Mouse (Mus musculus): ENCODE measurements around the gene Grip2. TPM values are rescaled to one million over a fixed set of nuclear protein-coding genes. Genes with fewer than 3 reads are reported as not detected.

Grip2 gene
- polyA plus RNA-seq (2015; fragmentation: Nextera tagmentation; extraction: Ambion mirVana) = 0.23 and 0.58 TPM in 2 replicates

DNA sequence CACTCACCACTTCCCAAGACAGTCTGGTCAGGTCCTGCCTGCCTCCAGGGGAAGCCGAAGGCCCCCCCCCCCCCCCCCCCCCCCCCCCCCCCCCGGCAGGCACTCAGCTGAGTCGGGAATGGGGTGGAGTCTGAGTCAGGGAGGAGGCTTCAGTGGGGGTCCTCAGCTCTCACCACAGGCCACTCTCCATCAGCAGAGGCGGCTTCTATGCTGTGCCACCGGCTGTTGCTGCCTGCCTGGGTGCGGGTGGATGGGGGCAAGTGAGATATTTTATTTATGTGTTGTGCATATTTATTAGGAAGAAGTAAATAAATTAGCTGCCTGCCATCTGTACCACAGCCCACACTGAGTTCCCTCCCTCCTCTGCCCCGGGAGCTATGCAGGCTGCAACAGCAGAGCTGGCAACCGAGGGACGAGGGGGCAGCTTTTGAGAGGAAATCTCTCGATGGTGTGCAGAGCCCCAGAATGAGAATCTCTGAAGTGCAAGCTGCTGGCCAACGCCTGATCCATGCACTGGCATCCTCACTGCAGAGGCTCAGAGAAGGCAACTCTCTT, at the start of gene Grip2:
Gene Grip2, minus strand, starts transcription at position 235 of the 555 bp plus-strand sequence.
- H3K4me3 ChIP-seq (replicated peaks) = no peak within 1 kb of the TSS
- no peak for ATAC-seq (ENCODE audit: insufficient read depth, low FRiP score, low read depth)
- no peaks in the 10 kb centered on the region for H3K4me1 ChIP-seq
- H3K9me3 ChIP-seq = no peaks in the 10 kb centered on the region
- no peak within 1 kb of the TSS for H3K27ac ChIP-seq
- H3K4me2 ChIP-seq = no peak within 1 kb of the TSS
- 59% methylated on average over 9 of the region's 11 CpGs for WGBS
- no peaks in the 10 kb centered on the region for H3K27me3 ChIP-seq (replicated peaks)
- H3K36me3 ChIP-seq = no peaks in the 10 kb centered on the region
- no peak within 1 kb of the TSS for H3K9ac ChIP-seq

- H3K36me3 ChIP-seq = no peaks in the 10 kb centered on the region
- no peak overlapping the region for H3K27ac ChIP-seq
- ATAC-seq (ENCODE audit: insufficient read depth, low FRiP score, low read depth) = no peak
- no peaks in the 10 kb centered on the region for H3K9me3 ChIP-seq
- 46% methylated on average over 2 of the region's 2 CpGs for WGBS
- H3K4me2 ChIP-seq = no peak overlapping the region
- no peaks in the 10 kb centered on the region for H3K4me1 ChIP-seq
- H3K9ac ChIP-seq = no peak overlapping the region
- no peaks in the 10 kb centered on the region for H3K27me3 ChIP-seq (replicated peaks)
- H3K4me3 ChIP-seq (replicated peaks) = no peak overlapping the region
These were observed 45.7 kb upstream of the Grip2 start for GRCm38 (mm10) chr6:91872781-91873180.

- H3K4me3 ChIP-seq (replicated peaks) = no peak overlapping the region
- ATAC-seq (ENCODE audit: insufficient read depth, low FRiP score, low read depth) = no peak
- H3K9me3 ChIP-seq = no peaks in the 10 kb centered on the region
- H3K9ac ChIP-seq = no peak overlapping the region
- no peaks in the 10 kb centered on the region for H3K27me3 ChIP-seq (replicated peaks)
- no peak overlapping the region for H3K4me2 ChIP-seq
- 84% methylated on average over 5 of the region's 5 CpGs for WGBS
- no peaks in the 10 kb centered on the region for H3K36me3 ChIP-seq
- H3K27ac ChIP-seq = no peak overlapping the region
- no peaks in the 10 kb centered on the region for H3K4me1 ChIP-seq
These were observed 41.0 kb upstream of the Grip2 start for GRCm38 (mm10) chr6:91868091-91868490.

DNA sequence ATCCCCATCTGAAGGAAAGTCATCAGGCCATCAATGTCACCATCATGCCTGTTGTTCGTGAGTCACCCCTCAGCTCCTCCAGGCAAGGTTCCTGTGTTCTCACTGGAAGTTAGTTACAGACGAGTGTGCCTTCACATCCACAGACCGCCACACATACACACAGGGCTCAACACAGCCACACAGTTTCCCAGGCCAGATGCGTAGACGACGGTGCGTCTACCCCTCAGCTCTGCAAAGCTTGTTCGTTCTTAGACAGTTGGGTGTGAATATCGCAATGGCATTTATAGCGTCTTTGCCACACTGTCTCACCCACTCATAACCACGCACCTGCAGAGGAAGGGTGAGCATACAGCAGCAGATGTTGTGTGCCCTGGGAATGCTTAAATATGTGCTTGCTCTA, 38.6 kb upstream of the Grip2 start:
- WGBS = 83% methylated on average over 11 of the region's 11 CpGs
- H3K4me3 ChIP-seq (replicated peaks) = no peak overlapping the region
- H3K4me2 ChIP-seq = no peak overlapping the region
- no peaks in the 10 kb centered on the region for H3K4me1 ChIP-seq
- no peaks in the 10 kb centered on the region for H3K36me3 ChIP-seq
- H3K9ac ChIP-seq = no peak overlapping the region
- no peak for ATAC-seq (ENCODE audit: insufficient read depth, low FRiP score, low read depth)
- H3K27ac ChIP-seq = no peak overlapping the region
- H3K27me3 ChIP-seq (replicated peaks) = 0 out of 2 replicates have a peak, but pooled peaks cover 5% of the 10 kb centered on the region
- no peaks in the 10 kb centered on the region for H3K9me3 ChIP-seq

DNA sequence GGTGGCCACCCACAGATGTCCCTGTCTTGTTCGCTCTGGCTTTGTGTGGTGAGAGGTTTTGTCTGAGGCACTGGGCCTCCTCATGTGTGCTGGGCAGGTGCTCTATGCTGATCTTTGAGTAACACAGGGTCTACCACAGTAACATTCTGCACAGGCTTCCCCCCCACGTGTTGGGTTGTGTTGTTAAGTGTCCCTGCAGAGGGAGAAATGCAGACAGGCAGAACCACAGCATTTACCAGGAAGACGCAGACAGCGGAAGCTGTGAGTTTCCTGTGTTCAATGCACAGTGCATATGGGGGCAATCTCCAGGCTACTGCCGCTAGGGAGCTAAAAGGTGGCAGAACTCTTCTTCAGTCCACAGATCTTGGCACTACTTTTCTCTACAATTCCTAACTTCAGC, 37.5 kb upstream of the Grip2 start:
- ATAC-seq (ENCODE audit: insufficient read depth, low FRiP score, low read depth) = no peak
- 0 out of 2 replicates have a peak, but pooled peaks cover 5% of the 10 kb centered on the region for H3K27me3 ChIP-seq (replicated peaks)
- no peaks in the 10 kb centered on the region for H3K4me1 ChIP-seq
- H3K4me2 ChIP-seq = no peak overlapping the region
- H3K9me3 ChIP-seq = no peaks in the 10 kb centered on the region
- 65% methylated on average over 5 of the region's 5 CpGs for WGBS
- no peak overlapping the region for H3K9ac ChIP-seq
- H3K4me3 ChIP-seq (replicated peaks) = no peak overlapping the region
- no peaks in the 10 kb centered on the region for H3K36me3 ChIP-seq
- no peak overlapping the region for H3K27ac ChIP-seq

DNA sequence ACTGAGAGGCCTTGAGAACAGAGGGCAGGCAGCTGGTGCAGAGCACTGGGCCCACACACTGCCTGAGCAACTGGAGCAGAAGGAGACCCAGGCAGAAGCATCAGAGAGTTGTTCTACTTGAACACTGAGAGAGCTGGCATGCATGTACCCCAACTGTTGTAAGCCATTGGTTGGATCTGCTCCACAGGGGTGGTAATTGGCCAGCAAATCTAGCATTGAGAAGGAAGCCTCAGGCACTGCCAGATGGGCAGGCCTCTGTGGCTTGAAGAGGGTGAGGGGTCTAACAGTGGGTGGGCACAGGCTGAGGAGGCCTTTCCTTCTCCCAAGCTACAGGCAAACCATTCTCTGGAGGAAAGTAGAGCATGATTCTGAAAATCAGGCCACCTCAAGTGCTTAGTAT, 35.8 kb upstream of the Grip2 start:
- Histone ChIP-seq H3K9ac (no peak overlapping the region), H3K27ac (no peak overlapping the region), H3K4me1 (no peaks in the 10 kb centered on the region), H3K9me3 (no peaks in the 10 kb centered on the region), H3K27me3 (replicated peaks) (0 out of 2 replicates have a peak, but pooled peaks cover 5% of the 10 kb centered on the region), H3K36me3 (no peaks in the 10 kb centered on the region), H3K4me2 (no peak overlapping the region), H3K4me3 (replicated peaks) (no peak overlapping the region)
- ATAC-seq (ENCODE audit: insufficient read depth, low FRiP score, low read depth) = no peak

GRCm38 (mm10) chr6:91858339-91858738, 31.3 kb upstream of the Grip2 start:
- Histone ChIP-seq H3K9ac (no peak overlapping the region), H3K4me2 (no peak overlapping the region), H3K36me3 (no peaks in the 10 kb centered on the region), H3K27ac (no peak overlapping the region), H3K4me1 (no peaks in the 10 kb centered on the region), H3K4me3 (replicated peaks) (no peak overlapping the region), H3K9me3 (no peaks in the 10 kb centered on the region), H3K27me3 (replicated peaks) (0 out of 2 replicates have a peak, but pooled peaks cover 5% of the 10 kb centered on the region)
- 65% methylated on average over 5 of the region's 5 CpGs for WGBS
- ATAC-seq (ENCODE audit: insufficient read depth, low FRiP score, low read depth) = no peak

DNA sequence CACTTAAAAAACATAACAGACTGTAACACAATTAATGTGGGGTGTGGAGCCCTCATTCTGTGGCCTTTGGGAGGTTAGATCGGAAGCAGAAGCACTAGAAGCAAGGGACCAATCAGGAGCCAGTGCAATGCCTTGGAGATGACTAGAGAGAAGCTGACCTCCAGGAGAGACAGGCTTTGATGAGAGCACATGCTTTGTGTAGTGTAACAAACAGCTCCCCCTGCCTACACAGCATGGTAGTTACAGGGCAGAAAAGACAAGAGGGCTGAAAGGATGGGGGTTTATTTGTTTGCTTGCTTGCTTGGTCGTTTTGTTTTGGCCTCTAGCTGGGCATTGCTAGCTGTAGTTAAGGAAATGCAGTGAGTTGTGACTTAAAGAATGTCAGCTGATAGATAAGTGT, 25.5 kb upstream of the Grip2 start:
- no peaks in the 10 kb centered on the region for H3K9me3 ChIP-seq
- no peak overlapping the region for H3K4me3 ChIP-seq (replicated peaks)
- no peak overlapping the region for H3K27ac ChIP-seq
- H3K4me1 ChIP-seq = no peaks in the 10 kb centered on the region
- no peaks in the 10 kb centered on the region for H3K27me3 ChIP-seq (replicated peaks)
- ATAC-seq (ENCODE audit: insufficient read depth, low FRiP score, low read depth) = no peak
- H3K36me3 ChIP-seq = no peaks in the 10 kb centered on the region
- 13% methylated on average over 2 of the region's 2 CpGs for WGBS
- H3K4me2 ChIP-seq = no peak overlapping the region
- H3K9ac ChIP-seq = no peak overlapping the region

- Histone ChIP-seq H3K27ac (no peak overlapping the region), H3K9me3 (no peaks in the 10 kb centered on the region), H3K36me3 (no peaks in the 10 kb centered on the region), H3K4me3 (replicated peaks) (peak overlapping the region; percentile 42), H3K4me2 (peak overlapping the region; percentile 84), H3K9ac (no peak overlapping the region), H3K4me1 (peaks cover 7% of the 10 kb centered on the region; the same call in 1 of the 2 replicates), H3K27me3 (replicated peaks) (peaks cover 64% of the 10 kb centered on the region)
- ATAC-seq (ENCODE audit: insufficient read depth, low FRiP score, low read depth) = no peak
- 3% methylated on average over 66 of the region's 69 CpGs for WGBS
These were observed 16.6 kb upstream of the Grip2 start for GRCm38 (mm10) chr6:91843628-91844153.

GRCm38 (mm10) chr6:91842897-91843627, 16.0 kb upstream of the Grip2 start:
- Histone ChIP-seq H3K27ac (no peak overlapping the region), H3K4me2 (peak overlapping the region; percentile 84), H3K4me3 (replicated peaks) (peak overlapping the region; percentile 42), H3K4me1 (peaks cover 7% of the 10 kb centered on the region; the same call in 1 of the 2 replicates), H3K27me3 (replicated peaks) (peaks cover 68% of the 10 kb centered on the region), H3K9me3 (no peaks in the 10 kb centered on the region), H3K36me3 (no peaks in the 10 kb centered on the region), H3K9ac (no peak overlapping the region)
- 3% methylated on average over 46 of the region's 46 CpGs for WGBS
- no peak for ATAC-seq (ENCODE audit: insufficient read depth, low FRiP score, low read depth)

GRCm38 (mm10) chr6:91839010-91839871, 12.2 kb upstream of the Grip2 start:
- WGBS = 14% methylated on average over 23 of the region's 23 CpGs
- no peak for ATAC-seq (ENCODE audit: insufficient read depth, low FRiP score, low read depth)
- H3K27ac ChIP-seq = no peak overlapping the region
- peaks cover 7% of the 10 kb centered on the region; the same call in 1 of the 2 replicates for H3K4me1 ChIP-seq
- H3K36me3 ChIP-seq = no peaks in the 10 kb centered on the region
- H3K4me2 ChIP-seq = no peak overlapping the region
- no peak overlapping the region for H3K4me3 ChIP-seq (replicated peaks)
- peaks cover 56% of the 10 kb centered on the region for H3K27me3 ChIP-seq (replicated peaks)
- H3K9ac ChIP-seq = no peak overlapping the region
- no peaks in the 10 kb centered on the region for H3K9me3 ChIP-seq

All from stomach, embryonic 15.5 days (tissue).